Mouse (Mus musculus): ENCODE results near the gene Smbd1. TPM values are rescaled to one million over a fixed set of nuclear protein-coding genes. Genes with fewer than 3 reads are reported as not detected.

The Smbd1 gene
- polyA plus RNA-seq, 1 experiment: 1.5 TPM

DNA sequence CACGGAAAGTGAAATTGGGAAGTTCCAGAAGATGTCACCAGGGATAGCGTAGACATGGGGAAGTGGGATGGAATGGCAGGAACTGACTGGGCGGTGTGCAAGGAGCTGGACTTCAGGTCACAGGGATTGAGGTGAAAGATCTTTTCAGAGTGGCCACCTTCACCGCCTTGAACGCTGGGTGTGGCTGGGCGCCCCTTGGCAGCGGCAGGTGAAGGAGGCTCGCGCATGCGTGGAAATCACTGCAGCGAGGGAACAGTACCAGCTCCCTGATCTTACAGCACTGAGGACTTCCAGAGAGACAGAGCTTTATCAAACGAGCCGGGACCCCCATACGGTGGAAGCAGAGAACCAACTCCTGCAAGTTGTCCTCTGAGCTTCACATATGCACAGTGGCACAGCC lies 4.3 kb upstream of the Smbd1 start:
- Histone ChIP-seq H3K4me1 (ENCODE audit: control insufficient read depth, insufficient read depth, insufficient read length, low read length) (peaks cover 15% of the 10 kb centered on the region; the same call in 1 of the 2 replicates), H3K4me3 (ENCODE audit: low read depth, low read length) (peak overlapping the region; percentile 69), H3K27ac (ENCODE audit: insufficient read depth, low read depth, low read length) (no peak overlapping the region), H3K36me3 (ENCODE audit: control insufficient read depth, insufficient read depth, low read length) (no peaks in the 10 kb centered on the region), H3K27me3 (ENCODE audit: control insufficient read depth, insufficient read depth, low read length) (no peaks in the 10 kb centered on the region)
- TF ChIP-seq CTCF (IDR thresholded peaks at IDR 0.05; ENCODE audit: extremely low read depth, insufficient read length, insufficient replicate concordance, low read depth, low read length) (no peak), POLR2A (IDR thresholded peaks at IDR 0.05; ENCODE audit: low read depth, low read length) (no peak)
- 8% methylated on average over 14 of the region's 14 CpGs for WGBS

DNA sequence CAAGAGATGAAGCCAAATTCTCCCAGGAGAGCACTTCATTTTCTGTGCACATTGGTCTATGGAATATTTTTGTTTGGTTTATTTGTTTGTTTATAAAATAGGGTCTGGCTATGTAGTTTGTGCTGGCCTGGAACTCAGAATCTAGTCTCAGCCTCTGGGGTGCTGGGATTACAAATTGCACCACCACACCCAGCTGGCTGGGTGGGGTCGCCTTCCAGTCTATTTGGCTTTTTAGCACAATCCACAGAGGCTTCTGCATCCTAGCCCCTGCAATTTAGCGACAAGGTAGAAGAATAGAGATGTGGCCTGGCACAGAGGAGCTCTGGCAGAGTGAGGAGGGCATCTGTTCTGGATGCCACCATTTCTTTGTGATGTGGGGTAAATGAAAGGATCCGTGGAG lies 3.5 kb upstream of the Smbd1 start:
- no peaks in the 10 kb centered on the region for H3K36me3 ChIP-seq (ENCODE audit: control insufficient read depth, insufficient read depth, low read length)
- TF ChIP-seq CTCF (IDR thresholded peaks at IDR 0.05; ENCODE audit: extremely low read depth, insufficient read length, insufficient replicate concordance, low read depth, low read length): no peak
- TF ChIP-seq POLR2A (IDR thresholded peaks at IDR 0.05; ENCODE audit: low read depth, low read length): no peak
- 82% methylated on average over 3 of the region's 3 CpGs for WGBS
- H3K4me1 ChIP-seq (ENCODE audit: control insufficient read depth, insufficient read depth, insufficient read length, low read length): peaks cover 15% of the 10 kb centered on the region; the same call in 1 of the 2 replicates
- H3K4me3 ChIP-seq (ENCODE audit: low read depth, low read length): no peak overlapping the region
- no peaks in the 10 kb centered on the region for H3K27me3 ChIP-seq (ENCODE audit: control insufficient read depth, insufficient read depth, low read length)
- no peak overlapping the region for H3K27ac ChIP-seq (ENCODE audit: insufficient read depth, low read depth, low read length)

DNA sequence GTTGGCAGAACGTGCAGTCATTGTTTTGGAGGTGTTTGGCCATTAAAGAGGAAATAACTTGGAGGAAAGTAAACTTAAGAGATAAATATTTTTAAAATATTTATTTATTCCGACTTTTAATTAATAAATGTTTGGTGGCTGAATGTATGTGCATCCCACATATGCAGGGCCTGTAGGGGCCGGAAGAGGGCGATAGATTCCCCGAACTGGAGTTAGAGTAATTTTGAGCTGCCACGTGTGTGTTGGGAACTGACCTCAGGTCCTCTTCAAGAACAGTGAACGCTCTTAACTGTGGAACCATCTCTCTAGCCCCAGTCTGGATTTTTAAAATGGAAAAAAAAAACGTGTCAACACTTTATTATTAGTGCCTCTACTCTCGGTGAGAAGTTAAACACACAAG lies 3.1 kb upstream of the Smbd1 start:
- H3K27me3 ChIP-seq (ENCODE audit: control insufficient read depth, insufficient read depth, low read length): no peaks in the 10 kb centered on the region
- peaks cover 17% of the 10 kb centered on the region; the same call in 1 of the 2 replicates for H3K4me1 ChIP-seq (ENCODE audit: control insufficient read depth, insufficient read depth, insufficient read length, low read length)
- H3K27ac ChIP-seq (ENCODE audit: insufficient read depth, low read depth, low read length): no peak overlapping the region
- H3K36me3 ChIP-seq (ENCODE audit: control insufficient read depth, insufficient read depth, low read length): no peaks in the 10 kb centered on the region
- no peak overlapping the region for H3K4me3 ChIP-seq (ENCODE audit: low read depth, low read length)
- no peak for TF ChIP-seq POLR2A (IDR thresholded peaks at IDR 0.05; ENCODE audit: low read depth, low read length)
- no peak for TF ChIP-seq CTCF (IDR thresholded peaks at IDR 0.05; ENCODE audit: extremely low read depth, insufficient read length, insufficient replicate concordance, low read depth, low read length)
- 53% methylated on average over 9 of the region's 9 CpGs for WGBS

DNA sequence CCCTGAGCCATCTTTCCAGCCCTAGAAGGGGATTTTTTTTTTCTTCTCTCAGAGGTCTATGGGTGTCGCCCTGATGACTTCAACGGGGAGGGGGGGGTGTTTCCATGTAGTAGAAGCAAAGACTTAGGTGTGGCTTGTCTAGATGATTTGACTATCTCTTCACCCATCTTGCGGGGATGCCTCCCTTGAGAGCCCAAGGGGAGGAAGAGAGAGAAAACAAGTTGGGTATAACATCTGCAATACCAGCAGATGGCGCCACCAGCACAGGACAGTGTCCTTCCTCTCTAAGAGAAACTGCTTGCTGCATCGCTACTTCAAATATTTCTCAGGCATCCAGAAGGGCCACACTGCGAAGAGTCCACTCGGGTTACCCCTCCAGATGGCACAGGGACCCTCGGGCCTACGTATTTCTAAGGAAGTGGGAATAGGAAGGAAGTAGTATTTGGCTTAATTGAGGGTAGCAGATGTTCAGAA lies 2.6 kb upstream of the Smbd1 start:
- TF ChIP-seq CTCF (IDR thresholded peaks at IDR 0.05; ENCODE audit: extremely low read depth, insufficient read length, insufficient replicate concordance, low read depth, low read length): peak; percentile 85; the same call in 1 of the 2 replicates
- TF ChIP-seq POLR2A (IDR thresholded peaks at IDR 0.05; ENCODE audit: low read depth, low read length): no peak
- Histone ChIP-seq H3K27me3 (ENCODE audit: control insufficient read depth, insufficient read depth, low read length) (no peaks in the 10 kb centered on the region), H3K4me1 (ENCODE audit: control insufficient read depth, insufficient read depth, insufficient read length, low read length) (peaks cover 20% of the 10 kb centered on the region; the same call in 1 of the 2 replicates), H3K27ac (ENCODE audit: insufficient read depth, low read depth, low read length) (no peak overlapping the region), H3K36me3 (ENCODE audit: control insufficient read depth, insufficient read depth, low read length) (no peaks in the 10 kb centered on the region), H3K4me3 (ENCODE audit: low read depth, low read length) (no peak overlapping the region)
- WGBS: 3% methylated on average over 9 of the region's 9 CpGs

DNA sequence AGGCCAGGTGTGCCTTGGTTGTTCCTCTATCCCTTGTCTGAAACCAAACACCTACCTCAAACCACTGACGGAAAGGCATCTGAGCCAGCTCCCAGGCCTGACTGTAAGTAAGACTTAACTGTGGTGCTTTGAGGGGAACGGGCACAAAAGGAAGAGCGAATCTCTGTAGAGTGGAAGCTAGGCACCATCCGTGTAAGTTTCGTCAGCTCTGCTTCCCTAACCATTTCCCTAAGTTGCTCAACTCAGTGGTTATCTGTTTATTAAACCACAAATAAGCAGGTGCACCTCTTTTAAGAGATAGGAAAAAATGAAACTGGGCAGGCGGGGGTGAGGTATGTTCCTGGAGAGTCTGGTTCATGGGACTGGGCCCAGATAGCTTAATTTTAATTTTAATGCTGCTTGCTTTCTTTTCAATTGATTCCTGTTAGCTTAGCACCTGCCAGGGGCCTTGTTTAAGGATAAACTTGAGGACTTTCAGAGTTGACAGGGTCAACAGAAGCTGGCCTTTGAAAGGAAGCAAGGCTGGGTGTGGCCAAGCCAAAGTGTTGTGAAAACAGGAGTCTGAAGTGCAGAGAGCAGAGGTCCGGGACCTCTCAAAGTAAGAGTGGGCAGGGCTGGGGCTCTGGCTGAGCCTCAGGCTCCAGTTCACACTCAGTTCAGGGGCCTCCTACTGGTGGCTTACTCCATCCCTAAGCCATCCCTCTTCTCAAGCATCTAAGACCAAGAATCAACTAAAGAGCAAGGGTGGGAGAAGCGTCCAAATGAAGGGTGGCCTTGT lies 2.7 kb downstream of the Smbd1 start:
- WGBS: 28% methylated on average over 8 of the region's 8 CpGs
- H3K27ac ChIP-seq (ENCODE audit: insufficient read depth, low read depth, low read length): peak overlapping the region; percentile 75; the same call in 1 of the 2 replicates
- no peak for TF ChIP-seq POLR2A (IDR thresholded peaks at IDR 0.05; ENCODE audit: low read depth, low read length)
- peak; percentile 7; the same call in 1 of the 2 replicates for TF ChIP-seq CTCF (IDR thresholded peaks at IDR 0.05; ENCODE audit: extremely low read depth, insufficient read length, insufficient replicate concordance, low read depth, low read length)
- H3K4me3 ChIP-seq (ENCODE audit: low read depth, low read length): no peak overlapping the region
- no peaks in the 10 kb centered on the region for H3K36me3 ChIP-seq (ENCODE audit: control insufficient read depth, insufficient read depth, low read length)
- no peaks in the 10 kb centered on the region for H3K27me3 ChIP-seq (ENCODE audit: control insufficient read depth, insufficient read depth, low read length)
- H3K4me1 ChIP-seq (ENCODE audit: control insufficient read depth, insufficient read depth, insufficient read length, low read length): peaks cover 27% of the 10 kb centered on the region

DNA sequence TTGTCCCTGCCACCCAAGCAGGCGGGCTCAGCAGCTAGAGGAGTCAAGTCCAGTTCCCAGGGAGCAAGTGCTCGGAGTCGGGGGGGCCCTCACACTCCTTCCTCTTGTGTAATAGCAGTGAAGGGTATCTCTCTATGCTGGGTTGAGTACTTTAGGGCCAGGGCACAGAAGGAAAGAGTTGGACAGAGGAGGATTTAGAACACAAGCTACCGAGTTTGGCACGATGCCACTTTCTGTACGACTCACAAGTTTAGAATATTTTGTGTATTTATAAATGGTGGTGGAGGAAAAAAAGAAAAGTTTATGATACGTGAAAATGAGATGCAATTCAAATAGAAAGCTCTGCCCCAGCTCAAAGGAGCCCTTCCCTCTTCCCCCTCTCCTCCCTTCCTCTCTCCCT lies 5.1 kb downstream of the Smbd1 start:
- TF ChIP-seq CTCF (IDR thresholded peaks at IDR 0.05; ENCODE audit: extremely low read depth, insufficient read length, insufficient replicate concordance, low read depth, low read length) (no peak), POLR2A (IDR thresholded peaks at IDR 0.05; ENCODE audit: low read depth, low read length) (no peak)
- WGBS: 55% methylated on average over 7 of the region's 7 CpGs
- H3K4me3 ChIP-seq (ENCODE audit: low read depth, low read length): no peak overlapping the region
- no peaks in the 10 kb centered on the region for H3K36me3 ChIP-seq (ENCODE audit: control insufficient read depth, insufficient read depth, low read length)
- H3K27ac ChIP-seq (ENCODE audit: insufficient read depth, low read depth, low read length): no peak overlapping the region
- peaks cover 28% of the 10 kb centered on the region for H3K4me1 ChIP-seq (ENCODE audit: control insufficient read depth, insufficient read depth, insufficient read length, low read length)
- no peaks in the 10 kb centered on the region for H3K27me3 ChIP-seq (ENCODE audit: control insufficient read depth, insufficient read depth, low read length)

DNA sequence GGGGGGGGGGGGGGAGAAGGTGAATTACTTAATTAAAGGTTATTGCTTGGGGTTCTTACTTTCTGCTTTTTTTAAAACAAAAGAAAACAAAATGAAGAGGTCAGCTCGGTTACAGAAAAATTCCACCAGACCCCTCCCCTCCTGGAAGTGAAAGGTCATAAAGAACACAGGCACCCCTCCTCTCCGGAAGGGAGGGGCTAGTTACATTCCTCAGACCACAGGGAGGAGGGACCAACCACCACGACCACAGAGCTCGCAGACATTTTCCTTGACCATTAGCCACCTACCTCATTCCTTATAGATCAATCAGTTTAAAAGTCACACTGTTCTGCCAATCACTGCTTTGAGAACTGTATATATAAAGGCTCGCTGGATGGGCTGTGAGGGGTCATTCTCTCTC lies 6.4 kb downstream of the Smbd1 start:
- TF ChIP-seq POLR2A (IDR thresholded peaks at IDR 0.05; ENCODE audit: low read depth, low read length) (no peak), CTCF (IDR thresholded peaks at IDR 0.05; ENCODE audit: extremely low read depth, insufficient read length, insufficient replicate concordance, low read depth, low read length) (no peak)
- Histone ChIP-seq H3K4me3 (ENCODE audit: low read depth, low read length) (no peak overlapping the region), H3K36me3 (ENCODE audit: control insufficient read depth, insufficient read depth, low read length) (no peaks in the 10 kb centered on the region), H3K4me1 (ENCODE audit: control insufficient read depth, insufficient read depth, insufficient read length, low read length) (peaks cover 23% of the 10 kb centered on the region), H3K27ac (ENCODE audit: insufficient read depth, low read depth, low read length) (no peak overlapping the region), H3K27me3 (ENCODE audit: control insufficient read depth, insufficient read depth, low read length) (no peaks in the 10 kb centered on the region)
- WGBS: 61% methylated on average over 5 of the region's 5 CpGs

All from small intestine, adult 2 months (tissue).